Mouse (Mus musculus) neural tube, embryonic 11.5 days (tissue): ENCODE results near the gene Cartpt. TPM values are rescaled to one million over a fixed set of nuclear protein-coding genes. Genes with fewer than 3 reads are reported as not detected.

Source experiments
- ATAC-seq: fragments of 200-750 bp; cut with Nextera tagmentation; 2 replicates; pipeline ENCODE4 v1.8.0; 2017; ENCODE audit warnings: moderate number of reproducible peaks, mild to moderate bottlenecking, moderate TSS enrichment, moderate library complexity; ENCODE audit not compliant: insufficient read depth, low FRiP score, low TSS enrichment
- DNase-seq: peaks from one replicate; pipeline ENCODE4 v3.0.0-alpha.2; 2015; ENCODE audit warnings: low spot score
- H3K27ac ChIP-seq: fragments of 300-500 bp; sonication (generic); 2 replicates; pipeline ENCODE4 v1.5.1; 2014; ENCODE audit warnings: low read depth, mild to moderate bottlenecking, low read length
- H3K27me3 ChIP-seq: fragments of 300-500 bp; sonication (generic); 2 replicates; pipeline ENCODE4 v1.6.1; 2014; ENCODE audit warnings: mild to moderate bottlenecking, low read length, mixed read lengths; ENCODE audit not compliant: control insufficient read depth, insufficient read depth
- H3K36me3 ChIP-seq: fragments of 300-500 bp; sonication (generic); 2 replicates; pipeline ENCODE4 v1.6.1; 2014; ENCODE audit warnings: mild to moderate bottlenecking, low read length, moderate library complexity, mixed read lengths; ENCODE audit not compliant: control insufficient read depth, insufficient read depth
- H3K4me1 ChIP-seq: fragments of 300-500 bp; sonication (generic); 2 replicates; pipeline ENCODE4 v1.6.1; 2014; ENCODE audit warnings: low read length, mixed read lengths; ENCODE audit not compliant: control insufficient read depth, insufficient read depth
- H3K4me2 ChIP-seq: fragments of 300-500 bp; sonication (generic); 2 replicates; pipeline ENCODE4 v1.6.1; 2014; ENCODE audit warnings: low read depth, mild to moderate bottlenecking, moderate library complexity
- H3K4me3 ChIP-seq: fragments of 300-500 bp; sonication (generic); 2 replicates; pipeline ENCODE4 v1.5.1; 2014; ENCODE audit warnings: low read depth, low read length
- H3K9ac ChIP-seq: fragments of 300-500 bp; sonication (generic); 2 replicates; pipeline ENCODE4 v1.6.1; 2014; ENCODE audit warnings: mild to moderate bottlenecking, low read length
- H3K9me3 ChIP-seq: fragments of 300-500 bp; sonication (generic); 2 replicates; pipeline ENCODE4 v1.6.1; 2016; ENCODE audit warnings: low read length; ENCODE audit not compliant: control insufficient read depth
- WGBS: fragments of 180-500 bp; shearing (Covaris S2); extraction: QIAGEN DNeasy Blood & Tissue Kit; methylation state at CpG from one replicate; pipeline ENCODE4 v1.1.7; 2014; 5-methylcytosine and 5-hydroxymethylcytosine counted together
- polyA plus RNA-seq: library from polyadenylated mRNA; unstranded; fragments of >200 nt; fragmentation: Nextera tagmentation; extraction: Ambion mirVana; gene quantifications from 2 replicates; pipeline ENCODE4 v1.2.1, GENCODE M21; 2014

The Cartpt gene
- polyA plus RNA-seq, 1 experiment from 2014 or later: 20.5 TPM

- H3K4me1 ChIP-seq: 0 out of 2 replicates have a peak, but pooled peaks cover 2% of the 10 kb centered on the region
- H3K27me3 ChIP-seq: no peaks in the 10 kb centered on the region
- no peak overlapping the region for H3K4me3 ChIP-seq
- no peak overlapping the region for H3K9ac ChIP-seq
- H3K27ac ChIP-seq: no peak overlapping the region
- H3K9me3 ChIP-seq: no peaks in the 10 kb centered on the region
- no peaks in the 10 kb centered on the region for H3K36me3 ChIP-seq
- H3K4me2 ChIP-seq: no peak overlapping the region
- ATAC-seq (no peak), DNase-seq (no peak)
- 56% methylated on average over 4 of the region's 4 CpGs for WGBS
Observed at GRCm38 (mm10) chr13:99851026-99851425, 49.9 kb downstream of the Cartpt start.

- Histone ChIP-seq H3K4me3 (no peak overlapping the region), H3K4me2 (no peak overlapping the region), H3K9me3 (no peaks in the 10 kb centered on the region), H3K4me1 (0 out of 2 replicates have a peak, but pooled peaks cover 2% of the 10 kb centered on the region), H3K9ac (no peak overlapping the region), H3K27me3 (no peaks in the 10 kb centered on the region), H3K36me3 (no peaks in the 10 kb centered on the region), H3K27ac (no peak overlapping the region)
- 41% methylated on average over 15 of the region's 15 CpGs for WGBS
- peak; percentile 72 for DNase-seq
- no peak for ATAC-seq
Observed at GRCm38 (mm10) chr13:99849597-99849996, 51.3 kb downstream of the Cartpt start.

Other genes with a start within 250 kb of the Cartpt start
- 37.8 and 39.0 TPM in 2 replicates for gene Mccc2, start 114.5 kb upstream of the Cartpt start, polyA plus RNA-seq
- gene Bdp1, start 203.0 kb upstream of the Cartpt start, polyA plus RNA-seq: 23.1 and 23.2 TPM in 2 replicates
- 236 and 245 TPM in 2 replicates for gene Serf1, start 206.9 kb upstream of the Cartpt start, polyA plus RNA-seq
- gene Smn1, start 223.8 kb upstream of the Cartpt start, polyA plus RNA-seq: 77.5 and 85.0 TPM in 2 replicates